Comparison of ENCODE assay signal across 8 mouse cellular contexts in the genomic region with DNA sequence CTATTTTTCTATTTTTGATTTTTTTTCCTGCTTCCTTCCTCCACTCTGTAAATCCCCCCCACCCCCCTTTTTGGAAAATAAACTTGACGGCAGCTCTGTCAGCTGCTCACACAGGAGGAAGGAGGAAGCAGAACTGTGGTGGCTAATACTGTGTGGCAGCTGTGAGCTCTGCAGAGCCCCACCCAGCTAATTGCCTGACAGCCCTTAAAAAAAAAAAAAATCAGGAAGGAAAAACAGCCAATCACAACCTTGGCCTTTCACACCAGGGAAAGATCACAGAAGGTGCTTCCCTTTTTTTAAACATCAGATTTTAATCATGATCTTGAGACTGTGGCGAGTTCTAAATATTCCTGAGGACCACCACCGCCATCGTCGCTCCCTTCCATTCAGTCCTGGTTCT.
DNase-seq lines count a peak whose midpoint lies in the region; ATAC-seq and TF ChIP-seq lines count a peak whose summit lies in the region.

No protein-coding gene starts in this region.

- H3K4me1 ChIP-seq in kidney, adult 2 months (ENCODE audit: control insufficient read depth, insufficient read depth, low read length): no peaks in the 10 kb centered on the region
- H3K4me1 ChIP-seq in midbrain, embryonic 13.5 days (replicated peaks): peaks cover 45% of the 10 kb centered on the region
- no peaks in the 10 kb centered on the region for H3K4me1 ChIP-seq in cerebellum, adult 2 months (ENCODE audit: control insufficient read depth, insufficient read depth, low read length)

- 53% methylated on average over 5 of the region's 5 CpGs for WGBS in kidney, adult 2 months
- 36% methylated on average over 5 of the region's 5 CpGs for WGBS in midbrain, embryonic 13.5 days
- WGBS in cerebellum, adult 2 months: 79% methylated on average over 5 of the region's 5 CpGs

- peak; percentile 14 for DNase-seq in kidney, adult 2 months
- no peak for DNase-seq in kidney, postnatal 25 days
- peak; percentile 72 for DNase-seq in Muller cell, postnatal 12 days (ENCODE audit: inconsistent ontology term)
- peak; percentile 10 to 12 for DNase-seq in heart, postnatal 14 days
- DNase-seq in adrenal gland, adult 8-10 months: no peak
- no peak for DNase-seq in cerebellum, adult 2 months

- H3K4me3 ChIP-seq in kidney, adult 2 months (ENCODE audit: insufficient read depth, low read depth, low read length): no peak overlapping the region
- H3K4me3 ChIP-seq in midbrain, embryonic 13.5 days (replicated peaks): no peak overlapping the region
- no peak overlapping the region for H3K4me3 ChIP-seq in cerebellum, adult 2 months (replicated peaks; ENCODE audit: insufficient read depth, low read depth, low read length)

- no peaks in the 10 kb centered on the region for H3K9me3 ChIP-seq in midbrain, embryonic 13.5 days

- H3K27me3 ChIP-seq in kidney, adult 2 months (replicated peaks; ENCODE audit: control insufficient read depth, insufficient read depth, low read length): no peaks in the 10 kb centered on the region
- H3K27me3 ChIP-seq in midbrain, embryonic 13.5 days: peaks cover 27% of the 10 kb centered on the region
- no peaks in the 10 kb centered on the region for H3K27me3 ChIP-seq in cerebellum, adult 2 months (ENCODE audit: control insufficient read depth, insufficient read depth, low read length)

- H3K36me3 ChIP-seq in kidney, adult 2 months (ENCODE audit: control insufficient read depth, insufficient read depth, low read length): no peaks in the 10 kb centered on the region
- no peaks in the 10 kb centered on the region for H3K36me3 ChIP-seq in midbrain, embryonic 13.5 days

- no peak for TF ChIP-seq CTCF in kidney, adult 2 months (conservative IDR thresholded peaks at IDR 0.05; ENCODE audit: insufficient read depth, insufficient read length, low read depth, low read length)
- no peak for TF ChIP-seq CTCF in cerebellum, adult 2 months (IDR thresholded peaks at IDR 0.05; ENCODE audit: borderline replicate concordance, insufficient read depth, low read depth, low read length)

- TF ChIP-seq POLR2A in kidney, adult 2 months (IDR thresholded peaks at IDR 0.05; ENCODE audit: low read depth, low read length): no peak
- TF ChIP-seq POLR2A in cerebellum, adult 2 months (IDR thresholded peaks at IDR 0.05; ENCODE audit: borderline replicate concordance, insufficient read depth, low read length): no peak

- H3K9ac ChIP-seq in midbrain, embryonic 13.5 days (replicated peaks): no peak overlapping the region

- ATAC-seq in midbrain, embryonic 13.5 days: no peak
- ATAC-seq in erythroid progenitor cell, adult 5-6 weeks (replicated peaks; ENCODE audit: low FRiP score, poor library complexity, severe bottlenecking): no peak

- H3K27ac ChIP-seq in kidney, adult 2 months (ENCODE audit: insufficient read depth, low read depth, low read length): no peak overlapping the region
- H3K27ac ChIP-seq in midbrain, embryonic 13.5 days: peak overlapping the region; percentile 75
- H3K27ac ChIP-seq in cerebellum, adult 2 months (ENCODE audit: insufficient read depth, low read length): no peak overlapping the region

- intact Hi-C loops in heart, postnatal 14 days (cut with DNase I): no loop called here

- H3K4me2 ChIP-seq in midbrain, embryonic 13.5 days (replicated peaks): 0 out of 2 replicates have a peak overlapping the region, but pooled peaks have one; percentile 44

Comparison
In these comparisons a context has a peak if more than half of its experiments do, and no peak if none do; other contexts are left out.
1. DNase-seq: peak in kidney, adult 2 months (single experiment), Muller cell, postnatal 12 days (single experiment) and heart, postnatal 14 days (2 of 2); none in kidney, postnatal 25 days (0 of 2), adrenal gland, adult 8-10 months (single experiment) and cerebellum, adult 2 months (0 of 2).